ENCODE assay signal across 17 mouse cellular contexts in genomic region chr1:39950590-39950989, GRCm38 (mm10). TPM values are rescaled to one million over a fixed set of nuclear protein-coding genes. Genes with fewer than 3 reads are reported as not detected.
A peak's percentile ranks its signal among the peaks of the same experiment; 100 is the strongest.
DNase-seq lines count a peak whose midpoint lies in the region; ATAC-seq lines count a peak whose summit lies in the region.
"Had no signal": no experiment of that assay in that cellular context is flagged by ENCODE, and none has a peak within 500 bp of the region (broad histone marks: within the 10 kb centered on the region; RNA-seq: fewer than 3 reads in every experiment).

No protein-coding gene starts in this region.

- H3K4me1 ChIP-seq in forebrain, embryonic 15.5 days = peaks cover 82% of the 10 kb centered on the region
- H3K4me1 ChIP-seq in forebrain, embryonic 11.5 days (replicated peaks; ENCODE audit: control insufficient read depth, insufficient read depth, low read length) = peaks cover 26% of the 10 kb centered on the region
- H3K4me1 ChIP-seq in hindbrain, embryonic 12.5 days = peaks cover 83% of the 10 kb centered on the region
- H3K4me1 ChIP-seq in hindbrain, embryonic 14.5 days (replicated peaks; ENCODE audit: control insufficient read depth, insufficient read depth, low read length) = peaks cover 61% of the 10 kb centered on the region
- peaks cover 38 to 86% of the 10 kb centered on the region in 2 experiments for H3K4me1 ChIP-seq in heart, embryonic 14.5 days (ENCODE audit: control insufficient read depth in 2 of 2, insufficient read depth in 2 of 2, low read length in 2 of 2)
- peaks cover 69% of the 10 kb centered on the region for H3K4me1 ChIP-seq in limb, embryonic 15.5 days
- peaks cover 83% of the 10 kb centered on the region for H3K4me1 ChIP-seq in midbrain, embryonic 10.5 days

- ATAC-seq in forebrain, embryonic 15.5 days (replicated peaks) = no peak
- no peak for ATAC-seq in forebrain, embryonic 11.5 days (replicated peaks; ENCODE audit: low FRiP score)
- ATAC-seq in hindbrain, embryonic 12.5 days (ENCODE audit: low FRiP score) = no peak
- no peak for ATAC-seq in hindbrain, embryonic 14.5 days (ENCODE audit: low FRiP score)
- ATAC-seq in heart, embryonic 14.5 days (ENCODE audit: insufficient number of reproducible peaks, insufficient read depth, low FRiP score, low read depth) = no peak; the same call in 1 of the 2 replicates
- no peak for ATAC-seq in limb, embryonic 15.5 days (ENCODE audit: insufficient number of reproducible peaks, low FRiP score, low TSS enrichment, low read depth)
- ATAC-seq: forebrain, embryonic 14.5 days had no signal

- WGBS in forebrain, embryonic 15.5 days = 33% methylated on average over 3 of the region's 3 CpGs
- WGBS in forebrain, embryonic 11.5 days = 65% methylated on average over 3 of the region's 3 CpGs
- 75% methylated on average over 3 of the region's 3 CpGs for WGBS in hindbrain, embryonic 12.5 days
- 55% methylated on average over 3 of the region's 3 CpGs for WGBS in hindbrain, embryonic 14.5 days
- WGBS in heart, embryonic 14.5 days = 4% methylated on average over 3 of the region's 3 CpGs
- 38% methylated on average over 3 of the region's 3 CpGs for WGBS in limb, embryonic 15.5 days
- WGBS in midbrain, embryonic 10.5 days = 85% methylated on average over 3 of the region's 3 CpGs

- H3K9ac ChIP-seq in forebrain, embryonic 15.5 days (replicated peaks) = no peak overlapping the region
- H3K9ac ChIP-seq in forebrain, embryonic 11.5 days (ENCODE audit: low read length) = no peak overlapping the region
- no peak overlapping the region for H3K9ac ChIP-seq in hindbrain, embryonic 12.5 days
- no peak overlapping the region for H3K9ac ChIP-seq in hindbrain, embryonic 14.5 days
- H3K9ac ChIP-seq in heart, embryonic 14.5 days (ENCODE audit: low read length) = no peak overlapping the region
- no peak overlapping the region for H3K9ac ChIP-seq in limb, embryonic 15.5 days

- H3K36me3 ChIP-seq in forebrain, embryonic 15.5 days = no peaks in the 10 kb centered on the region
- no peaks in the 10 kb centered on the region for H3K36me3 ChIP-seq in forebrain, embryonic 11.5 days (ENCODE audit: control insufficient read depth, insufficient read depth, low read length)
- H3K36me3 ChIP-seq in hindbrain, embryonic 12.5 days = no peaks in the 10 kb centered on the region
- no peaks in the 10 kb centered on the region for H3K36me3 ChIP-seq in hindbrain, embryonic 14.5 days (replicated peaks; ENCODE audit: control insufficient read depth, insufficient read depth)
- no peaks in the 10 kb centered on the region for H3K36me3 ChIP-seq in heart, embryonic 14.5 days (ENCODE audit: control insufficient read depth, insufficient read depth, low read length)
- no peaks in the 10 kb centered on the region for H3K36me3 ChIP-seq in limb, embryonic 15.5 days
- H3K36me3 ChIP-seq in midbrain, embryonic 10.5 days = no peaks in the 10 kb centered on the region

- no peaks in the 10 kb centered on the region for H3K9me3 ChIP-seq in forebrain, embryonic 15.5 days
- no peaks in the 10 kb centered on the region for H3K9me3 ChIP-seq in forebrain, embryonic 11.5 days (ENCODE audit: control insufficient read depth, low read length)
- no peaks in the 10 kb centered on the region for H3K9me3 ChIP-seq in hindbrain, embryonic 12.5 days (replicated peaks)
- H3K9me3 ChIP-seq in hindbrain, embryonic 14.5 days (ENCODE audit: control insufficient read depth, low read length) = no peaks in the 10 kb centered on the region
- H3K9me3 ChIP-seq in heart, embryonic 14.5 days (ENCODE audit: control insufficient read depth, low read length) = no peaks in the 10 kb centered on the region
- no peaks in the 10 kb centered on the region for H3K9me3 ChIP-seq in limb, embryonic 15.5 days
- no peaks in the 10 kb centered on the region for H3K9me3 ChIP-seq in midbrain, embryonic 10.5 days (replicated peaks)

- DNase-seq in forebrain, embryonic 11.5 days (ENCODE audit: low spot score) = no peak
- DNase-seq in hindbrain, embryonic 14.5 days (ENCODE audit: low spot score) = no peak
- DNase-seq in midbrain, embryonic 10.5 days (ENCODE audit: low spot score) = no peak
- DNase-seq: cerebellum, adult 11-12 months; cerebellum, postnatal 14 days; embryo, embryonic 11 days; kidney, adult 11 months; layer of hippocampus, postnatal 36 days; midbrain, embryonic 14.5 days; right cerebral cortex, postnatal 25 days; thymus, adult 18-20 months had no signal

- peak overlapping the region; percentile 87; the same call in 1 of the 2 replicates for H3K27ac ChIP-seq in forebrain, embryonic 15.5 days (replicated peaks)
- H3K27ac ChIP-seq in forebrain, embryonic 11.5 days (ENCODE audit: low read depth, low read length) = no peak overlapping the region
- H3K27ac ChIP-seq in hindbrain, embryonic 12.5 days = 0 out of 2 replicates have a peak overlapping the region, but pooled peaks have one; percentile 30
- no peak overlapping the region for H3K27ac ChIP-seq in hindbrain, embryonic 14.5 days
- H3K27ac ChIP-seq in heart, embryonic 14.5 days (replicated peaks in 1 of 2; ENCODE audit: control insufficient read depth in 1 of 2, insufficient read depth in 1 of 2, low read depth in 2 of 2, low read length in 2 of 2) = peak overlapping the region; percentile 54 to 70
- H3K27ac ChIP-seq in limb, embryonic 15.5 days = 0 out of 2 replicates have a peak overlapping the region, but pooled peaks have one; percentile 50
- H3K27ac ChIP-seq in midbrain, embryonic 10.5 days (replicated peaks) = no peak overlapping the region

- H3K27me3 ChIP-seq in forebrain, embryonic 15.5 days = no peaks in the 10 kb centered on the region
- no peaks in the 10 kb centered on the region for H3K27me3 ChIP-seq in forebrain, embryonic 11.5 days (ENCODE audit: control insufficient read depth, insufficient read depth, low read length)
- no peaks in the 10 kb centered on the region for H3K27me3 ChIP-seq in hindbrain, embryonic 12.5 days
- H3K27me3 ChIP-seq in hindbrain, embryonic 14.5 days (ENCODE audit: control insufficient read depth, insufficient read depth, low read length) = no peaks in the 10 kb centered on the region
- H3K27me3 ChIP-seq in heart, embryonic 14.5 days (ENCODE audit: control insufficient read depth, insufficient read depth, low read length) = no peaks in the 10 kb centered on the region
- no peaks in the 10 kb centered on the region for H3K27me3 ChIP-seq in limb, embryonic 15.5 days
- H3K27me3 ChIP-seq in midbrain, embryonic 10.5 days (ENCODE audit: low read depth, poor library complexity, severe bottlenecking) = no peaks in the 10 kb centered on the region
- H3K27me3 ChIP-seq: CH12.LX had no signal

- H3K4me3 ChIP-seq in forebrain, embryonic 15.5 days = no peak overlapping the region
- H3K4me3 ChIP-seq in forebrain, embryonic 11.5 days (ENCODE audit: low read depth, low read length) = no peak overlapping the region
- H3K4me3 ChIP-seq in hindbrain, embryonic 12.5 days = no peak overlapping the region
- no peak overlapping the region for H3K4me3 ChIP-seq in hindbrain, embryonic 14.5 days (replicated peaks; ENCODE audit: low read length)
- no peak overlapping the region for H3K4me3 ChIP-seq in heart, embryonic 14.5 days (ENCODE audit: control insufficient read depth in 1 of 2, insufficient read depth in 1 of 2, low read depth in 1 of 2, low read length in 2 of 2)
- H3K4me3 ChIP-seq in limb, embryonic 15.5 days = no peak overlapping the region
- H3K4me3 ChIP-seq in midbrain, embryonic 10.5 days = no peak overlapping the region

- no peak overlapping the region for H3K4me2 ChIP-seq in forebrain, embryonic 15.5 days (replicated peaks)
- H3K4me2 ChIP-seq in forebrain, embryonic 11.5 days (ENCODE audit: low read depth, low read length, severe bottlenecking) = no peak overlapping the region
- H3K4me2 ChIP-seq in hindbrain, embryonic 12.5 days (replicated peaks) = no peak overlapping the region
- H3K4me2 ChIP-seq in hindbrain, embryonic 14.5 days (replicated peaks) = no peak overlapping the region
- peak overlapping the region; percentile 26 for H3K4me2 ChIP-seq in heart, embryonic 14.5 days (ENCODE audit: low read length)
- H3K4me2 ChIP-seq in limb, embryonic 15.5 days = no peak overlapping the region

RNA-seq across cellular contexts. Expression of gene Map4k4, which starts 49.9 kb away (rescaled TPM):
- polyA plus RNA-seq in forebrain, embryonic 15.5 days (2015; fragmentation: Nextera tagmentation; extraction: Ambion mirVana) = 55.7 and 60.2 TPM in 2 replicates
- polyA plus RNA-seq in forebrain, embryonic 11.5 days (2014; fragmentation: Nextera tagmentation; extraction: Ambion mirVana) = 52.4 and 58.2 TPM in 2 replicates
- polyA plus RNA-seq in hindbrain, embryonic 12.5 days (2016; fragmentation: Nextera tagmentation; extraction: Ambion mirVana) = 65.6 and 66.2 TPM in 2 replicates
- polyA plus RNA-seq in hindbrain, embryonic 14.5 days (2014; fragmentation: Nextera tagmentation; extraction: Ambion mirVana) = 46.5 and 51.2 TPM in 2 replicates
- 28.9 and 34.5 TPM in 2 replicates for polyA plus RNA-seq in heart, embryonic 14.5 days (2014; fragmentation: Nextera tagmentation; extraction: Ambion mirVana)
- polyA plus RNA-seq in limb, embryonic 15.5 days (2015; fragmentation: Nextera tagmentation; extraction: Ambion mirVana) = 29.5 and 32.7 TPM in 2 replicates
- polyA plus RNA-seq in midbrain, embryonic 10.5 days (2016; fragmentation: Nextera tagmentation; extraction: Ambion mirVana) = 25.1 and 37.8 TPM in 2 replicates

Comparison
In these comparisons a context has a peak if more than half of its experiments do, and no peak if none do; other contexts are left out.
1. H3K27ac ChIP-seq: peak in forebrain, embryonic 15.5 days (single experiment), hindbrain, embryonic 12.5 days (single experiment), heart, embryonic 14.5 days (2 of 2) and limb, embryonic 15.5 days (single experiment); none in forebrain, embryonic 11.5 days (single experiment), hindbrain, embryonic 14.5 days (single experiment) and midbrain, embryonic 10.5 days (single experiment).